Mouse (Mus musculus) brain, embryonic 14.5 days (tissue): ENCODE measurements around the gene Ttc41.
A peak's percentile ranks its signal among the peaks of the same experiment; 100 is the strongest.

ENCODE experiments used
- CTCF ChIP-seq: fragments of 200-500 bp; IDR thresholded peaks from 2 replicates; pipeline ENCODE4 v1.5.1; 2012; ENCODE audit warnings: inconsistent platforms, mild to moderate bottlenecking, moderate library complexity, borderline replicate concordance; ENCODE audit not compliant: insufficient read depth, insufficient read length; ENCODE audit errors: extremely low read depth
- POLR2A ChIP-seq: fragments of 200-500 bp; IDR thresholded peaks from 2 replicates; pipeline ENCODE4 v1.6.1; 2012; ENCODE audit warnings: mild to moderate bottlenecking, inconsistent platforms, borderline replicate concordance; ENCODE audit not compliant: poor library complexity, insufficient read depth, insufficient read length, severe bottlenecking; ENCODE audit errors: extremely low read depth

- TF ChIP-seq CTCF (peak; percentile 33; the same call in 1 of the 2 replicates), POLR2A (no peak)
Measured at GRCm38 (mm10) chr10:86824093-86824492, 118.5 kb downstream of the Ttc41 start.
